Mouse (Mus musculus): Measurements from ENCODE around the gene Rpl11.

DNA sequence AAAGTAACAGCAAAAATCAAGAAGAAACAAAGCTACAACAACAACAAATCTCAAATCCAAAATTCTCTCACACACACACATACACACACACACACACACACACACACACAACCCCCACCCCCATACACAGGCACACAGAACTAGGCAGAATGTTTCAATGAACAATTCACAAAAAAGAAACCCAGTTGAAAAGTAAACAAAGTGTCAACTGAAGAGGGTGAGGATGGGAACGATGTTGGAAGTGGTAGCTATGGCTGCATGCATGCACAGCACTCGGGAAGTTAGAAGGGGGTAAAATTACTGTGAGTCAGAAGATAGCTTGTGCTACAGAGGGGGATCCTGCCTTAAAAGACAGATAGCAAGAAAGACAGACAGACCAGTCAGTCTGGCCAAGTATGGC is 25.4 kb upstream of the Rpl11 start:
- TF ChIP-seq CTCF (IDR thresholded peaks at IDR 0.05; ENCODE audit: insufficient read depth, low read length) (no peak), POLR2A (IDR thresholded peaks at IDR 0.05; ENCODE audit: borderline replicate concordance, extremely low read depth, low read depth, low read length) (no peak)
